Mouse (Mus musculus): ENCODE data around the gene Gnpda2. TPM values are rescaled to one million over a fixed set of nuclear protein-coding genes. Genes with fewer than 3 reads are reported as not detected.

The Gnpda2 gene
- 34.6 and 34.9 TPM in 2 replicates for polyA plus RNA-seq (2016; fragmentation: Nextera tagmentation; extraction: Ambion mirVana)

DNA sequence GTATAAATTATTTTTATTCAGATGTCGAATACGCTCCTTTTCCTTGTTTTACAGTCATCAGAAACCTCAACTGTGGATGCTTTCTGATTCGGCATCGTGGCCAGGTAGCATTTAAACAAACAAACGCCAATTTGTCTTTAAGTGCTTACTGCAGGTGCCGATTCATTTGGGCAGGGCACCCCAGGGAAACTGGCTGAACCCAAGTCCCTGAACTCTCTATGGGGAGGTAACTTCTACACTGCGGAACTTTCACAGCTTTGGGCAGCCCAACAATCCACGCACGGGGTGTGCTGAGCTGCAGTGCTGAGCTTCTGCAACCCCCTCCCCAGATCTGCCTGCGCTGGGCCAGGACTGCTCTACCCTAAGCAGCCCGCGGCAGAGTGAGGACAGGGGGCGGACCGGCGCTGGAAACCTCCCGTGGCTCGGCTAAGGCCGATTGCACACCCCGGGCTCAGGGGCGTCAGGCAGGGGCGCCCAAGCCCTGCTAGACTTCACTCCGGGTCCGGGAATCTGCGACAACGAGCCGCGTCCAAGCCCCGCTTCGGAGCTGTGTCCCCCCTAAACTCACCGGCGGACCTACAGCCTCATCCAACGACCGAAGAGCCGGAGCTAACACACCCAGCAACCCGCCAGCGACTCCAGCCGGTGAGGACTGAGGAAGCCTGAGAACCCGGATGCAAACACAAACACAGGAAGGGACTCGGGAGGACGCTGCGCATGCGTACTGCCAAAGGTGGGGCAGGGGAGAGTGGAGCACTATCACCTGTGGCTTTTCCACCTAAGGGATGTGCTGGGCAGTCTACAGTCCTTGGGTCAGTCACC lies at the start of gene Gnpda2:
Gene Gnpda2 (minus strand): TSS at position 701 of the 822 bp plus-strand sequence.
- Histone ChIP-seq H3K9me3 (replicated peaks) (no peaks in the 10 kb centered on the region), H3K4me2 (replicated peaks) (peak within 1 kb of the TSS; percentile 67), H3K4me3 (peak within 1 kb of the TSS; percentile 76), H3K36me3 (no peaks in the 10 kb centered on the region), H3K27me3 (no peaks in the 10 kb centered on the region), H3K4me1 (peaks cover 9% of the 10 kb centered on the region), H3K9ac (peak within 1 kb of the TSS; percentile 84), H3K27ac (peak within 1 kb of the TSS; percentile 90)
- 5% methylated on average over 42 of the region's 42 CpGs for WGBS
- ATAC-seq (ENCODE audit: low FRiP score) = peak; percentile 99

DNA sequence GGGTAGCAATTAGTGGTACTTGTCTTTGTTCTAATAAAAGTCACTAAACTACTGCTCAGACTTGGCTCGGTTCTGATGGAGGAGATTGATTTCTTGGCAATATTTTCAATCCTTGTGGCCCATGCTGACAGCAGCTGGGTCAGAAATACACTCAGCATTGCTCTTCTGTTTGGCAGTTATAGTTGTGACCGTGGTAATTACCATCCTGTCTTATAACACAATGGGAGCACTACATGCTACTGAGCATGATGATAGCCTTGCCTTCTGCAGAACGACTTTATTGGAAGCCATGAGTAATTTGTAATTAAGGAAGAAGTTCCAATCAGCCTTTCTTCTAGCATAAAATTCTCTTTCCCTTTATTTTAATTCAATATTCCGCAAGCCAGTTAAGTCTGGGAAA lies 42.6 kb upstream of the Gnpda2 start:
- Histone ChIP-seq H3K9me3 (replicated peaks) (no peaks in the 10 kb centered on the region), H3K4me3 (no peak overlapping the region), H3K9ac (no peak overlapping the region), H3K4me1 (no peaks in the 10 kb centered on the region), H3K4me2 (replicated peaks) (no peak overlapping the region), H3K27me3 (no peaks in the 10 kb centered on the region), H3K27ac (no peak overlapping the region), H3K36me3 (no peaks in the 10 kb centered on the region)
- no peak for ATAC-seq (ENCODE audit: low FRiP score)
- WGBS = 74% methylated on average over 4 of the region's 4 CpGs

DNA sequence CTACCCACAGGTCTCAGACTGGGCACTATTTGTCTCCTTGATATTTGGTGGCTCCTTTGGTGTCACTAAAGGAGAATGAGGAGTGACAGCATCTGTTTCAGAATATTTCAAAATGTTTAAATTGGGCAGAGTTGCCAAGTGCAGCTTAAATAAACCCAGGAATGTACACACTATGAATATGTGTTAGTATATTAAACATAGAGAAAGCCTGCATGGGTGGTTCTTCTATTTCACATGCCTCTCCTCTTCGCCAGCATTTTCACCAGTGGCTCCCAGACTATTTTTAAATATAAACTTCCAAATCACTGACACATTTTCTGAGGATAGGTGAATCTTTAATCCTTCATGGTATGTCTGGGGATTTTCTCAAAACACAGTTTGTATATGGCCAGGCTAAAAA lies 28.8 kb upstream of the Gnpda2 start:
- Histone ChIP-seq H3K4me2 (replicated peaks) (no peak overlapping the region), H3K9me3 (replicated peaks) (no peaks in the 10 kb centered on the region), H3K36me3 (no peaks in the 10 kb centered on the region), H3K9ac (no peak overlapping the region), H3K4me3 (no peak overlapping the region), H3K4me1 (no peaks in the 10 kb centered on the region), H3K27ac (no peak overlapping the region), H3K27me3 (no peaks in the 10 kb centered on the region)
- 83% methylated on average over 1 of the region's 1 CpGs for WGBS
- no peak for ATAC-seq (ENCODE audit: low FRiP score)

DNA sequence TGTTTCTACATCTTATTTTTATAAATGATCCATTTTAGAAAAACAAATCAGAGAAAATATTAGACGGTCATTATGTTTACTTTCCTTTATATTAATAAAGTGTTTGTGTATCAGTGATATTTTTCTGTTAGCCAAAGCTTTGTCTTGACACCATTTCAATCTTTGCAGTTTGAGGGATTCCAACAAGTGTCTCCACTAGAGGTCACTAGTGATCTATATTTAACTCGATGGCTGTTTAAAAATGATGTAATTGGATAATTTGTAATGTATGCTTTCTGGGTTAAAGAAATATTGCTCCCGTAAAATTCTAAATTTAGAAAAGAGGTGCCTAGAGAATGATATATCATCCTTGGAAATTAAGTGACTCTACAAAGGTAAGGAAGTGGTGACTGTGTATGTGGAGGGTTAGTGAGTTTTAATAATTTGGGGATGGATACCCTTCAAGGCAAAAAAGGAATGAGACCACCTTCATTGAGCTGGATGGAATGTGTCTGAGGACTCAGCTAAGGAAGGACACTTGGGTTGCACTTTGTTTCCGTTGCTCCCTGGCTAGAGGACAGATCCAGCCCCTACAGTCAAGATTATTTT lies 21.2 kb upstream of the Gnpda2 start:
- ATAC-seq (ENCODE audit: low FRiP score) = no peak
- H3K36me3 ChIP-seq = no peaks in the 10 kb centered on the region
- H3K27me3 ChIP-seq = no peaks in the 10 kb centered on the region
- H3K4me2 ChIP-seq (replicated peaks) = no peak overlapping the region
- WGBS = 24% methylated on average over 4 of the region's 4 CpGs
- H3K9me3 ChIP-seq (replicated peaks) = no peaks in the 10 kb centered on the region
- no peak overlapping the region for H3K4me3 ChIP-seq
- H3K9ac ChIP-seq = no peak overlapping the region
- no peak overlapping the region for H3K27ac ChIP-seq
- H3K4me1 ChIP-seq = no peaks in the 10 kb centered on the region

DNA sequence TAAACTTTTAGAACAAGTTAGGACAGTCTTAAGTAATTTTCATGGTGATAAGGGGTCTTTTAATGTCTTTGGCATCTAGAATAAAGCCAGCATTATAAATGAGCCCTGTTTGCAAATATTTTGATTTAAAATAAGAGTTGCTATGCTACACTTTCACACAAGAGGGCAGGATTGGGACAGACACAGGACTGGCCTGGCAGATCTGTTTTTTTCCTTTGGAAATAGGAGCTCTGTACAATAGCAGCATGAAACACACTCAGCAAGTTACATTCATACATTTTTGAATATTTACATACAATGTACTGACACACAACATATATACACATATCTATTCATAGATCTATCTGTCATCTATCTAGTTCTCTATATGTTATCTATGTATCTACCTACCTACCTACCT lies 8.9 kb upstream of the Gnpda2 start:
- Histone ChIP-seq H3K9me3 (replicated peaks) (no peaks in the 10 kb centered on the region), H3K36me3 (no peaks in the 10 kb centered on the region), H3K4me2 (replicated peaks) (no peak overlapping the region), H3K27me3 (no peaks in the 10 kb centered on the region), H3K9ac (no peak overlapping the region), H3K27ac (no peak overlapping the region), H3K4me3 (no peak overlapping the region), H3K4me1 (no peaks in the 10 kb centered on the region)
- 0 out of 2 replicates have a peak, but pooled peaks have one; percentile 22 for ATAC-seq (ENCODE audit: low FRiP score)

DNA sequence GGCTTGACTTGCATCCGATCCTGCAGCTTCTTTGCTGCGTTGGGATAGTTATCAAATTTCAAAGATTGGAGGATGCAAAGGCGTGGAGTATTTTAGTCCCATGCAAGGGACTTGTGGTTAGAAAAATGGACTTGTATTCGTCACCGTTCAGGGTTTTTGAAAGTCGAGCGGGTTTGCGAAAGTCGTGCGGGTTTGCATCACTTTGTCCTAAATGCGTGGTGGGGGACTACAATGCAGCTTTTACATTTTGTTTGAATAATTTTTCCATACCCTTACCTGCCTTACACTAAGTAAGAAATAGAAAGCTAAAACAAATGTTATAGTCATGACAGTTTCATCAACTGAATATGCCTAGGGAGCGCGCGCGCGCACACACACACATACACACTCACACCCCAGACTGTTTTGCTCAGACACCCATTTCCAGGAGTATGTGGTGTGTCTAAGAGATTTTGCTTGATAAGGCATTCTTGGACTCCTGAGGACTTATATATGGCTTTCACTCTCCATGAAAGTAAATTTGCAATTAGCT lies 34.7 kb downstream of the Gnpda2 start:
- Histone ChIP-seq H3K4me1 (peaks cover 2% of the 10 kb centered on the region; the same call in 1 of the 2 replicates), H3K36me3 (peaks cover 13% of the 10 kb centered on the region), H3K27me3 (no peaks in the 10 kb centered on the region), H3K4me3 (peak overlapping the region; percentile 93), H3K9ac (peak overlapping the region; percentile 92), H3K9me3 (replicated peaks) (no peaks in the 10 kb centered on the region), H3K27ac (peak overlapping the region; percentile 88), H3K4me2 (replicated peaks) (peak overlapping the region; percentile 55)
- ATAC-seq (ENCODE audit: low FRiP score) = peak; percentile 2; the same call in 1 of the 2 replicates
- 12% methylated on average over 16 of the region's 16 CpGs for WGBS

DNA sequence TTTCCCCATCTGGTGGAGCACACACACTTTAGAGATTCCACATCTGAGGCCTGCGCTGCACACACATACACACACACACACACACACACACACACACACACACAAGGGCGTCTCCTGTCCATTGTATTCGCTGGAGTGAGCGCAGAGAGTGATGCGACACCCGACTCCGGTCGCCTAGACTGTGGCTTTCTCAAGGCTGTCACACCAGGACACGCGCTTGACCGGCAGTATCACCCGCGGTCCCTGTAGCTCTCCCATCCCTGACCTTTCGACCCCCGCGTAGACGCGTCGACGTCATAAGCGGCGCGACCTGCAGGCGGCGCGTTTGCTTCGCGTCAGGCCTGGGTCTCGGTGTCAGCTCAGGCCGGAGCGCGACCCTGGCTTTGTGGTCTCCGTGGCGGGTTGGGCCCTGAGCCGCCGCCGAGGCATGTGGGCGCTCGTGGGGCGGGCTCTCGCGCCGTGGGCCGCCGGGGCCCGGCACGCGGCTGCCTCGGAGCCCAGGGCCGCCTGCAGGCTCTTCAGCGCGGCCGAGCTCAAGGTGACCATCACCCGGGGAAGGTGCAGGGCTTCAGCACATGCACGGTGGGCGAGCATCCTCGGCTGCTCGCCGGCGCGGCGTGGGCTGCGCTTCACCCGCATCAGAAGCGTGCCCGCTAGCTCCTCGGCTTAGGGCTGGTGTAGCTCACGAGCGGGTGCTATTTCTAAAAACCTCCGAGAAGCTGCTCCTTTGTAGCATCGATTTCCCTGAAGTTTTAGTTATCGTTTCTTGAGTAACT lies 35.3 kb downstream of the Gnpda2 start, which contains the start of gene Guf1:
Gene Guf1 (plus strand): TSS at position 296 of the 776 bp plus-strand sequence.
- ATAC-seq (ENCODE audit: low FRiP score) = peak; percentile 95
- H3K36me3 ChIP-seq = peaks cover 11% of the 10 kb centered on the region
- H3K9me3 ChIP-seq (replicated peaks) = no peaks in the 10 kb centered on the region
- H3K4me3 ChIP-seq = peak within 1 kb of the TSS; percentile 93
- H3K27ac ChIP-seq = peak within 1 kb of the TSS; percentile 88
- H3K27me3 ChIP-seq = no peaks in the 10 kb centered on the region
- peaks cover 2% of the 10 kb centered on the region; the same call in 1 of the 2 replicates for H3K4me1 ChIP-seq
- H3K4me2 ChIP-seq (replicated peaks) = peak within 1 kb of the TSS; percentile 55
- peak within 1 kb of the TSS; percentile 92 for H3K9ac ChIP-seq
- under 1% methylated on average over 72 of the region's 72 CpGs for WGBS

DNA sequence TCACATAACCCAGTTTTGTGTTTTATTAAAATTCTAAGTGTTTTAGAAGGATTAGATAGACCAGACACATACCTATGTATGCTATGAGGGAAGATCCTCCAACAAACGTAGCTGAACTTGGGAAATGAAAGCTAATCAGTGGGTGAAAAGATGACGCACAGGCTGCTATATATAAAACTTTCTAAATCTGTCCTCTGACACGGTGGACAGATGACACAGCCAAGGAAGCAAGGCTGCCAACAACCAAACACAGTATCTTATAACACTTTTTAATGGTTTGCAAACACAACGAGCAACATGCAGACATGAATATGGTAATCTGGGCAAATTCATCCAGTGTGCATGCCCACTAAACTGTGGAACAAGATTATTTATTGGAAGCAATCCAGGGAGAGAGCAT lies 49.7 kb downstream of the Gnpda2 start, which contains the start of gene Yipf7:
Gene Yipf7 (minus strand): TSS at position 160 of the 400 bp plus-strand sequence.
- 82% methylated on average over 4 of the region's 4 CpGs for WGBS
- Histone ChIP-seq H3K36me3 (no peaks in the 10 kb centered on the region), H3K4me2 (replicated peaks) (no peak within 1 kb of the TSS), H3K4me1 (no peaks in the 10 kb centered on the region), H3K4me3 (no peak within 1 kb of the TSS), H3K27me3 (no peaks in the 10 kb centered on the region), H3K9ac (no peak within 1 kb of the TSS), H3K27ac (no peak within 1 kb of the TSS), H3K9me3 (replicated peaks) (no peaks in the 10 kb centered on the region)
- no peak for ATAC-seq (ENCODE audit: low FRiP score)

DNA sequence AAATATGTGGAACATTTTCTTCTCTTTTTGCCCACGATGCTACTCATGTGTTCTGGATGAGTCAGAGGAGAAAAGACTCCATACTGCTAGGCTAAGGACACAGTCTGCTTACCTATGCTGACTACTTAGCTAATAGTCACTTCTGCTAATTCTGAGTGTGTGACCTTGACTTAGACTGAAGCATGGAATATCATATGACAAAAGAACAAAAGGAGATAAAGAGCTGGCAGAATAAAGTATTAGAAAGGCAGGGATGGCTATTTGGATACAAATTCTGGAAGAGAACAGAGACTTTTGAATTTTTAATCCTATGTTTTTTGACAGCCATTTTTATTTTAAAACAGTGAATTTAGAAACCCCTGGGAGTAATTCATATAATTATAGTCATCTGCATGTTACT lies 50.5 kb downstream of the Gnpda2 start:
- Histone ChIP-seq H3K4me3 (no peak overlapping the region), H3K4me2 (replicated peaks) (no peak overlapping the region), H3K9me3 (replicated peaks) (no peaks in the 10 kb centered on the region), H3K27ac (no peak overlapping the region), H3K4me1 (no peaks in the 10 kb centered on the region), H3K27me3 (no peaks in the 10 kb centered on the region), H3K36me3 (no peaks in the 10 kb centered on the region), H3K9ac (no peak overlapping the region)
- no peak for ATAC-seq (ENCODE audit: low FRiP score)
- WGBS = 77% methylated on average over 1 of the region's 1 CpGs

DNA sequence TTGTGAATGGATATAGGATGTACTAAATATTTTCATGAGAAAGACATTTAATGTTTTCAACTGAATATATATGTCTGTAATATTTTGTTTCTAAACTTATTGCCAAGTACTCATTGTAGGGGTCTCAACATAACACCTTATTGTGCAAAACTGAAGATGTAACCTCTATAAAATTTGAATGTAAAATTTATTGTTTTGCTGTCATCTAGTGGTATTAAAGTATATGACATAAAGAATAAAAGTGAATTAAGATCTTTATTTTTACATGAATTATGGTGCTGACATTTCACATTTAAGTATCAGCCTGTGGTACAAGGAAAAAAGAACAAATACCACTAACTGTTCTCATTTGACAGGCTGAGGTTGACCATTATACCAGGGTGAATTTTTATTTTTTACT lies 68.2 kb downstream of the Gnpda2 start:
- Histone ChIP-seq H3K4me1 (no peaks in the 10 kb centered on the region), H3K4me2 (replicated peaks) (no peak overlapping the region), H3K4me3 (no peak overlapping the region), H3K27me3 (no peaks in the 10 kb centered on the region), H3K9ac (no peak overlapping the region), H3K36me3 (no peaks in the 10 kb centered on the region), H3K27ac (no peak overlapping the region), H3K9me3 (replicated peaks) (no peaks in the 10 kb centered on the region)
- ATAC-seq (ENCODE audit: low FRiP score) = no peak
